12 mouse cellular contexts compared by ENCODE assay signal in the genomic region with DNA sequence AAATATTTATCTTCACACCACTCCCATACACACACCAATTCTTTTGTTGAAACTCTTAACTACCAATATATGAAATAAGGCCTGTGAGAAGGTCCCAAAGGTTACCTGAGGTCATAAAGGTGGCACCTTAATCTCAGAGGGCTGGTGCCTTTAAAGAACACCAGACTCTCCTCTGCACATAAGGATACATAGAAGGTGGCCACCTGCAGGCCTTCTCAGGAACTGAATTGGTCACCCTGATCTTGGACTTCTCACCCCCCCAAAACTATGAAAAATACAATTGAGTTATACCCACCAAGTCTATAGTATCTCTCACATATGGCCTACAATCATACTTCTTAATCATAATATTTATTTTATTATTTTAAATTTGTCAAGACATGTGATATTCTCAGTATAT. TPM values are rescaled to one million over a fixed set of nuclear protein-coding genes. Genes with fewer than 3 reads are reported as not detected.
DNase-seq lines count a peak whose midpoint lies in the region; ATAC-seq and TF ChIP-seq lines count a peak whose summit lies in the region.
"Had no signal": no experiment of that assay in that cellular context is flagged by ENCODE, and none has a peak within 500 bp of the region (broad histone marks: within the 10 kb centered on the region; RNA-seq: fewer than 3 reads in every experiment).

No protein-coding gene starts in this region.

- no peak; the same call in 1 of the 2 replicates for ATAC-seq in lung, postnatal 0 days
- no peak for ATAC-seq in hindbrain, embryonic 16.5 days
- ATAC-seq: activated CD4-positive, CD25-positive, alpha-beta regulatory T cell, adult 4 months had no signal

- peak; percentile 12 to 23 for DNase-seq in adrenal gland, postnatal 36 days
- DNase-seq in adrenal gland, postnatal 4 days (ENCODE audit: low spot score in 2 of 2): no peak
- DNase-seq in layer of hippocampus, adult 2 months (ENCODE audit: low spot score in 2 of 2): no peak
- no peak for DNase-seq in layer of hippocampus, postnatal 10 days (ENCODE audit: low spot score in 2 of 2)
- DNase-seq in A20 (ENCODE audit: low read depth, low spot score): peak; percentile 17
- DNase-seq in lung, postnatal 0 days (ENCODE audit: low spot score): peak; percentile 29
- no peak for DNase-seq in yolk sac, embryonic 10.5 days (ENCODE audit: low spot score)

- no peak overlapping the region for H3K27ac ChIP-seq in layer of hippocampus, adult 2 months
- no peak overlapping the region for H3K27ac ChIP-seq in lung, postnatal 0 days (ENCODE audit: low read length)
- no peak overlapping the region for H3K27ac ChIP-seq in hindbrain, embryonic 16.5 days (ENCODE audit: low read depth, low read length)
- H3K27ac ChIP-seq: forebrain, embryonic 12.5 days; macrophage; neural tube, embryonic 13.5 days had no signal

- H3K9me3 ChIP-seq in lung, postnatal 0 days (ENCODE audit: low read length): no peaks in the 10 kb centered on the region
- no peaks in the 10 kb centered on the region for H3K9me3 ChIP-seq in hindbrain, embryonic 16.5 days (ENCODE audit: control insufficient read depth, low read length)
- H3K9me3 ChIP-seq: forebrain, embryonic 12.5 days; neural tube, embryonic 13.5 days had no signal

- no peak overlapping the region for H3K9ac ChIP-seq in lung, postnatal 0 days (replicated peaks; ENCODE audit: low read depth)
- H3K9ac ChIP-seq in hindbrain, embryonic 16.5 days (ENCODE audit: low read depth, low read length): no peak overlapping the region
- H3K9ac ChIP-seq: forebrain, embryonic 12.5 days; neural tube, embryonic 13.5 days had no signal

- TF ChIP-seq CTCF in layer of hippocampus, adult 2 months (conservative IDR thresholded peaks at IDR 0.05): peak; percentile 75
- peak; percentile 68 for TF ChIP-seq CTCF in lung, postnatal 0 days (IDR thresholded peaks at IDR 0.05)

- no peak overlapping the region for H3K4me2 ChIP-seq in lung, postnatal 0 days (replicated peaks; ENCODE audit: low read depth, low read length)
- no peak overlapping the region for H3K4me2 ChIP-seq in hindbrain, embryonic 16.5 days (ENCODE audit: low read length)
- H3K4me2 ChIP-seq: forebrain, embryonic 12.5 days; neural tube, embryonic 13.5 days had no signal

- no peaks in the 10 kb centered on the region for H3K27me3 ChIP-seq in lung, postnatal 0 days (replicated peaks; ENCODE audit: insufficient read depth, low read length)
- no peaks in the 10 kb centered on the region for H3K27me3 ChIP-seq in hindbrain, embryonic 16.5 days (replicated peaks; ENCODE audit: control insufficient read depth, insufficient read depth, low read length)
- H3K27me3 ChIP-seq: forebrain, embryonic 12.5 days; neural tube, embryonic 13.5 days had no signal

- TF ChIP-seq EP300 in lung, postnatal 0 days (IDR thresholded peaks at IDR 0.05): no peak

- no peak overlapping the region for H3K4me3 ChIP-seq in layer of hippocampus, adult 2 months
- H3K4me3 ChIP-seq in lung, postnatal 0 days (ENCODE audit: low read depth, low read length): no peak overlapping the region
- no peak overlapping the region for H3K4me3 ChIP-seq in hindbrain, embryonic 16.5 days (ENCODE audit: low read length)
- H3K4me3 ChIP-seq: forebrain, embryonic 12.5 days; neural tube, embryonic 13.5 days had no signal

- no peaks in the 10 kb centered on the region for H3K4me1 ChIP-seq in lung, postnatal 0 days (ENCODE audit: insufficient read depth, low read depth, low read length)
- no peaks in the 10 kb centered on the region for H3K4me1 ChIP-seq in hindbrain, embryonic 16.5 days (ENCODE audit: control insufficient read depth, insufficient read depth, low read depth, low read length)
- H3K4me1 ChIP-seq: forebrain, embryonic 12.5 days; neural tube, embryonic 13.5 days had no signal

- no peaks in the 10 kb centered on the region for H3K36me3 ChIP-seq in lung, postnatal 0 days (ENCODE audit: insufficient read depth, low read length)
- H3K36me3 ChIP-seq in hindbrain, embryonic 16.5 days (ENCODE audit: control insufficient read depth, insufficient read depth, low read length): no peaks in the 10 kb centered on the region
- H3K36me3 ChIP-seq: forebrain, embryonic 12.5 days; neural tube, embryonic 13.5 days had no signal

RNA-seq across cellular contexts. Expression of a gene that starts 43.3 kb away (rescaled TPM):
- total RNA-seq in adrenal gland, postnatal 36 days (2021): 10 to 100 TPM; 46.4 to 47.3 TPM
- 10 to 100 TPM; 46.1 to 48.0 TPM for total RNA-seq in adrenal gland, postnatal 4 days (2021)
- 10 to 100 TPM; 20.6 to 20.9 TPM for total RNA-seq in layer of hippocampus, adult 2 months (2021)
- 10 to 100 TPM; 15.5 to 16.0 TPM for total RNA-seq in layer of hippocampus, postnatal 10 days (2021)
- polyA plus RNA-seq in lung, postnatal 0 days (2015; fragmentation: Nextera tagmentation; extraction: Ambion mirVana): 26.6 and 30.7 TPM in 2 replicates
- polyA plus RNA-seq in hindbrain, embryonic 16.5 days (2015; fragmentation: Nextera tagmentation; extraction: Ambion mirVana): 22.9 and 23.1 TPM in 2 replicates

Comparison
In these comparisons a context has a peak if more than half of its experiments do, and no peak if none do; other contexts are left out.
1. DNase-seq: peak in adrenal gland, postnatal 36 days (2 of 2), A20 (single experiment) and lung, postnatal 0 days (single experiment); none in adrenal gland, postnatal 4 days (0 of 2), layer of hippocampus, adult 2 months (0 of 2), layer of hippocampus, postnatal 10 days (0 of 2) and yolk sac, embryonic 10.5 days (single experiment).